Mouse (Mus musculus): ENCODE measurements around the gene Ppp1ca.

GRCm38 (mm10) chr19:4193129-4193528 lies 1.3 kb downstream of the Ppp1ca start:
- TF ChIP-seq CTCF (IDR thresholded peaks at IDR 0.05; ENCODE audit: insufficient read depth, low read length) (no peak), POLR2A (IDR thresholded peaks at IDR 0.05; ENCODE audit: borderline replicate concordance, extremely low read depth, low read depth, low read length) (no peak)
